Mouse (Mus musculus): ENCODE measurements around the gene Eps8.

DNA sequence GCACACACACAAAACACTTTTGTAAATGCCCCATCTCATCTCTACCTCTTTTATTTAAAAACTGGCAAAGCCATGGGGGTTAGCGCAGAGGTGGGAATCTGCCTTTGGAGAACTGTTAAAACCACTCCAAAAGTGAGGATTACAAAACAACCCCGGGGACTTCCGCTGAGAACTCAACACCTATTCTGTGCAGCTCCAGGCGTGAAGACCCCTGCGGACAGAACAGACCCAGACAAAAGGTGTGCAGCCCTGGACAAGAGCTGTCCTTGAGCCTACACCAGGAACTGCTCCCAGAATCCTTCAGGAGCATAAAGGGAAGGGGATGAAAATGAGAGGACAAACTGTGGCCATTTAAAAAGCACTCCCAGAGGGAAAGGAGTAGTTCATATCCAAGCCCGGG, 159.4 kb downstream of the Eps8 start:
- TF ChIP-seq CTCF (IDR thresholded peaks at IDR 0.05; ENCODE audit: low read depth) = no peak
- no peak for TF ChIP-seq EP300 (IDR thresholded peaks at IDR 0.05; ENCODE audit: low read depth)

Data from liver, postnatal 0 days (tissue).